Mouse (Mus musculus) embryonic facial prominence, embryonic 10.5 days (tissue): Measurements from ENCODE around the gene Glipr1. TPM values are rescaled to one million over a fixed set of nuclear protein-coding genes. Genes with fewer than 3 reads are reported as not detected.
A peak's percentile ranks its signal among the peaks of the same experiment; 100 is the strongest.

Source experiments
- DNase-seq: peaks from one replicate; pipeline ENCODE4 v3.0.0-alpha.2; 2017; ENCODE audit warnings: low spot score
- H3K27ac ChIP-seq: fragments of 300-500 bp; sonication (generic); replicated peaks from 2 replicates; pipeline ENCODE4 v1.5.1; 2016; ENCODE audit warnings: mild to moderate bottlenecking
- H3K27me3 ChIP-seq: fragments of 300-500 bp; sonication (generic); replicated peaks from 2 replicates; pipeline ENCODE4 v1.6.1; 2016; ENCODE audit warnings: low read depth, mild to moderate bottlenecking; ENCODE audit not compliant: poor library complexity, severe bottlenecking
- H3K36me3 ChIP-seq: fragments of 300-500 bp; sonication (generic); replicated peaks from 2 replicates; pipeline ENCODE4 v1.6.1; 2016; ENCODE audit warnings: mild to moderate bottlenecking, moderate library complexity
- H3K4me1 ChIP-seq: fragments of 300-500 bp; sonication (generic); 2 replicates; pipeline ENCODE4 v1.6.1; 2016
- H3K4me3 ChIP-seq: fragments of 300-500 bp; sonication (generic); 2 replicates; pipeline ENCODE4 v1.5.1; 2016; ENCODE audit warnings: mild to moderate bottlenecking, moderate library complexity
- H3K9me3 ChIP-seq: fragments of 300-500 bp; sonication (generic); 2 replicates; pipeline ENCODE4 v1.6.1; 2016; ENCODE audit warnings: mild to moderate bottlenecking
- WGBS: fragments of 180-500 bp; shearing (Covaris S2); methylation state at CpG from one replicate; pipeline ENCODE4 v1.1.7; 2016; 5-methylcytosine and 5-hydroxymethylcytosine counted together
- polyA plus RNA-seq: library from polyadenylated mRNA; unstranded; fragments of >200 nt; fragmentation: Nextera tagmentation; extraction: Ambion mirVana; gene quantifications from 2 replicates; pipeline ENCODE4 v1.2.1, GENCODE M21; 2016

The Glipr1 gene
- polyA plus RNA-seq, 1 experiment from 2014 or later: 1.0 TPM

GRCm38 (mm10) chr10:111996911-111997347, 5.5 kb downstream of the Glipr1 start:
- H3K9me3 ChIP-seq: no peaks in the 10 kb centered on the region
- no peak for DNase-seq
- no peak overlapping the region for H3K27ac ChIP-seq
- no peak overlapping the region for H3K4me3 ChIP-seq
- no peaks in the 10 kb centered on the region for H3K36me3 ChIP-seq
- H3K4me1 ChIP-seq: no peaks in the 10 kb centered on the region
- 82% methylated on average over 8 of the region's 8 CpGs for WGBS
- H3K27me3 ChIP-seq: no peaks in the 10 kb centered on the region

GRCm38 (mm10) chr10:111996549-111996904, 5.9 kb downstream of the Glipr1 start:
- H3K4me1 ChIP-seq: no peaks in the 10 kb centered on the region
- H3K27ac ChIP-seq: no peak overlapping the region
- H3K9me3 ChIP-seq: no peaks in the 10 kb centered on the region
- DNase-seq: no peak
- H3K36me3 ChIP-seq: no peaks in the 10 kb centered on the region
- H3K4me3 ChIP-seq: no peak overlapping the region
- no peaks in the 10 kb centered on the region for H3K27me3 ChIP-seq
- 93% methylated on average over 7 of the region's 7 CpGs for WGBS

- DNase-seq: no peak
- no peaks in the 10 kb centered on the region for H3K27me3 ChIP-seq
- no peak overlapping the region for H3K27ac ChIP-seq
- H3K4me3 ChIP-seq: no peak overlapping the region
- no peaks in the 10 kb centered on the region for H3K9me3 ChIP-seq
- no peaks in the 10 kb centered on the region for H3K4me1 ChIP-seq
- WGBS: 95% methylated on average over 11 of the region's 11 CpGs
- H3K36me3 ChIP-seq: no peaks in the 10 kb centered on the region
Observed at GRCm38 (mm10) chr10:111995803-111996548, 6.5 kb downstream of the Glipr1 start.

- 90% methylated on average over 6 of the region's 6 CpGs for WGBS
- no peak for DNase-seq
Observed at GRCm38 (mm10) chr10:111986453-111986852, 16.0 kb downstream of the Glipr1 start.

GRCm38 (mm10) chr10:111983070-111983469, 19.4 kb downstream of the Glipr1 start:
- WGBS: 89% methylated on average over 5 of the region's 5 CpGs
- Histone ChIP-seq H3K4me1 (no peaks in the 10 kb centered on the region), H3K27ac (no peak overlapping the region), H3K4me3 (no peak overlapping the region), H3K9me3 (no peaks in the 10 kb centered on the region), H3K36me3 (peaks cover 98% of the 10 kb centered on the region), H3K27me3 (no peaks in the 10 kb centered on the region)
- DNase-seq: no peak

More at GRCm38 (mm10) chr10:111986453-111986852, 16.0 kb downstream of the Glipr1 start:
- no peak overlapping the region for H3K27ac ChIP-seq
- no peak overlapping the region for H3K4me3 ChIP-seq
- no peaks in the 10 kb centered on the region for H3K9me3 ChIP-seq
- peaks cover 74% of the 10 kb centered on the region for H3K36me3 ChIP-seq
- H3K4me1 ChIP-seq: no peaks in the 10 kb centered on the region
- no peaks in the 10 kb centered on the region for H3K27me3 ChIP-seq

GRCm38 (mm10) chr10:111977584-111977983, 24.8 kb downstream of the Glipr1 start:
- no peaks in the 10 kb centered on the region for H3K27me3 ChIP-seq
- H3K9me3 ChIP-seq: no peaks in the 10 kb centered on the region
- no peak overlapping the region for H3K4me3 ChIP-seq
- peaks cover 71% of the 10 kb centered on the region for H3K36me3 ChIP-seq
- DNase-seq: peak; percentile 71
- H3K27ac ChIP-seq: no peak overlapping the region
- peaks cover 7% of the 10 kb centered on the region for H3K4me1 ChIP-seq
- 48% methylated on average over 5 of the region's 5 CpGs for WGBS

GRCm38 (mm10) chr10:111972542-111973361, 29.7 kb downstream of the Glipr1 start, which contains the start of gene Krr1:
Gene Krr1 (plus strand): TSS chr10:111972664.
- H3K4me3 ChIP-seq: peak within 1 kb of the TSS; percentile 69
- no peaks in the 10 kb centered on the region for H3K27me3 ChIP-seq
- no peaks in the 10 kb centered on the region for H3K9me3 ChIP-seq
- peaks cover 24% of the 10 kb centered on the region for H3K36me3 ChIP-seq
- DNase-seq: peak; percentile 96
- under 1% methylated on average over 51 of the region's 51 CpGs for WGBS
- H3K27ac ChIP-seq: peak within 1 kb of the TSS; percentile 86
- peaks cover 7% of the 10 kb centered on the region for H3K4me1 ChIP-seq

- Histone ChIP-seq H3K9me3 (no peaks in the 10 kb centered on the region), H3K27ac (no peak overlapping the region), H3K36me3 (peaks cover 18% of the 10 kb centered on the region), H3K4me3 (peak overlapping the region; percentile 69), H3K27me3 (no peaks in the 10 kb centered on the region), H3K4me1 (peaks cover 7% of the 10 kb centered on the region)
- no peak for DNase-seq
- WGBS: 82% methylated on average over 3 of the region's 3 CpGs
Observed at GRCm38 (mm10) chr10:111971929-111972328, 30.5 kb downstream of the Glipr1 start.

- Histone ChIP-seq H3K27me3 (no peaks in the 10 kb centered on the region), H3K4me3 (no peak overlapping the region), H3K4me1 (no peaks in the 10 kb centered on the region), H3K27ac (no peak overlapping the region), H3K36me3 (no peaks in the 10 kb centered on the region), H3K9me3 (no peaks in the 10 kb centered on the region)
- WGBS: 62% methylated on average over 4 of the region's 4 CpGs
- DNase-seq: no peak
Observed at GRCm38 (mm10) chr10:111966394-111966793, 36.0 kb downstream of the Glipr1 start.

- 92% methylated on average over 6 of the region's 6 CpGs for WGBS
- DNase-seq: no peak
- Histone ChIP-seq H3K4me1 (peaks cover 15% of the 10 kb centered on the region), H3K36me3 (no peaks in the 10 kb centered on the region), H3K4me3 (no peak overlapping the region), H3K27ac (no peak overlapping the region), H3K27me3 (no peaks in the 10 kb centered on the region), H3K9me3 (no peaks in the 10 kb centered on the region)
Observed at GRCm38 (mm10) chr10:111960459-111960858, 42.0 kb downstream of the Glipr1 start.

GRCm38 (mm10) chr10:111959353-111959752, 43.1 kb downstream of the Glipr1 start:
- no peak overlapping the region for H3K4me3 ChIP-seq
- peaks cover 22% of the 10 kb centered on the region for H3K4me1 ChIP-seq
- no peaks in the 10 kb centered on the region for H3K36me3 ChIP-seq
- 91% methylated on average over 2 of the region's 2 CpGs for WGBS
- DNase-seq: no peak
- no peaks in the 10 kb centered on the region for H3K27me3 ChIP-seq
- H3K9me3 ChIP-seq: no peaks in the 10 kb centered on the region
- H3K27ac ChIP-seq: no peak overlapping the region

- no peak overlapping the region for H3K27ac ChIP-seq
- WGBS: 43% methylated on average over 4 of the region's 4 CpGs
- H3K4me1 ChIP-seq: peaks cover 22% of the 10 kb centered on the region
- no peak for DNase-seq
- H3K4me3 ChIP-seq: no peak overlapping the region
- H3K27me3 ChIP-seq: no peaks in the 10 kb centered on the region
- H3K36me3 ChIP-seq: no peaks in the 10 kb centered on the region
- no peaks in the 10 kb centered on the region for H3K9me3 ChIP-seq
Observed at GRCm38 (mm10) chr10:111958046-111958421, 44.4 kb downstream of the Glipr1 start.
